Mouse (Mus musculus) cerebellum, adult 8-10 months (tissue): ENCODE data around the gene Dst.

Source experiments
- DNase-seq: peaks from one replicate; pipeline ENCODE4 v3.0.0; 2022

The Dst gene

GRCm38 (mm10) chr1:34030330-34031021, 122.5 kb downstream of the Dst start:
- no peak for DNase-seq

- DNase-seq, result no peak
Measured at GRCm38 (mm10) chr1:34033052-34033451, 125.0 kb downstream of the Dst start.

- no peak for DNase-seq
Measured at GRCm38 (mm10) chr1:34033478-34033877, 125.5 kb downstream of the Dst start.

- no peak for DNase-seq
Measured at GRCm38 (mm10) chr1:34033958-34034357, 125.9 kb downstream of the Dst start.

- DNase-seq, result no peak
Measured at GRCm38 (mm10) chr1:34036111-34036510, 128.1 kb downstream of the Dst start.

GRCm38 (mm10) chr1:34038571-34038970, 130.5 kb downstream of the Dst start:
- DNase-seq, result no peak

GRCm38 (mm10) chr1:34040049-34040448, 132.0 kb downstream of the Dst start:
- no peak for DNase-seq

- no peak for DNase-seq
Measured at GRCm38 (mm10) chr1:34040901-34041721, 133.1 kb downstream of the Dst start.

- no peak for DNase-seq
Measured at GRCm38 (mm10) chr1:34042299-34042698, 134.3 kb downstream of the Dst start.

GRCm38 (mm10) chr1:34043327-34043726, 135.3 kb downstream of the Dst start:
- DNase-seq, result no peak

GRCm38 (mm10) chr1:34043836-34044550, 136.0 kb downstream of the Dst start:
- no peak for DNase-seq

- no peak for DNase-seq
Measured at GRCm38 (mm10) chr1:34044675-34045074, 136.7 kb downstream of the Dst start.

GRCm38 (mm10) chr1:34047285-34047684, 139.3 kb downstream of the Dst start:
- DNase-seq, result no peak

- no peak for DNase-seq
Measured at GRCm38 (mm10) chr1:34051251-34051650, 143.2 kb downstream of the Dst start.

GRCm38 (mm10) chr1:34052422-34052821, 144.4 kb downstream of the Dst start:
- no peak for DNase-seq

- no peak for DNase-seq
Measured at GRCm38 (mm10) chr1:34054970-34055369, 146.9 kb downstream of the Dst start.

GRCm38 (mm10) chr1:34056658-34057057, 148.6 kb downstream of the Dst start:
- no peak for DNase-seq

- DNase-seq, result no peak
Measured at GRCm38 (mm10) chr1:34059231-34059630, 151.2 kb downstream of the Dst start.

- DNase-seq, result no peak
Measured at GRCm38 (mm10) chr1:34060446-34060845, 152.4 kb downstream of the Dst start.

GRCm38 (mm10) chr1:34061078-34061477, 153.1 kb downstream of the Dst start:
- DNase-seq, result peak; percentile 78

GRCm38 (mm10) chr1:34061860-34062259, 153.8 kb downstream of the Dst start:
- DNase-seq, result no peak

- no peak for DNase-seq
Measured at GRCm38 (mm10) chr1:34063943-34064342, 155.9 kb downstream of the Dst start.

GRCm38 (mm10) chr1:34065551-34066048, 157.6 kb downstream of the Dst start:
- no peak for DNase-seq
